Mouse (Mus musculus) forebrain, embryonic 15.5 days (tissue): ENCODE data around the gene Zfp36l1. TPM values are rescaled to one million over a fixed set of nuclear protein-coding genes. Genes with fewer than 3 reads are reported as not detected.
A peak's percentile ranks its signal among the peaks of the same experiment; 100 is the strongest.

Source experiments
- ATAC-seq: fragments of 200-750 bp; cut with Nextera tagmentation; replicated peaks from 2 replicates; pipeline ENCODE4 v1.8.0; 2017; ENCODE audit warnings: mild to moderate bottlenecking, moderate TSS enrichment, moderate library complexity
- H3K27ac ChIP-seq: fragments of 300-500 bp; sonication (generic); replicated peaks from 2 replicates; pipeline ENCODE4 v1.5.1; 2015; ENCODE audit warnings: mild to moderate bottlenecking, inconsistent platforms
- H3K27me3 ChIP-seq: fragments of 300-500 bp; sonication (generic); 2 replicates; pipeline ENCODE4 v1.6.1; 2015; ENCODE audit warnings: inconsistent platforms
- H3K36me3 ChIP-seq: fragments of 300-500 bp; sonication (generic); 2 replicates; pipeline ENCODE4 v1.6.1; 2015; ENCODE audit warnings: mild to moderate bottlenecking, inconsistent platforms
- H3K4me1 ChIP-seq: fragments of 300-500 bp; sonication (generic); 2 replicates; pipeline ENCODE4 v1.6.1; 2015; ENCODE audit warnings: inconsistent platforms
- H3K4me2 ChIP-seq: fragments of 300-500 bp; sonication (generic); replicated peaks from 2 replicates; pipeline ENCODE4 v1.6.1; 2015; ENCODE audit warnings: mild to moderate bottlenecking, inconsistent platforms
- H3K4me3 ChIP-seq: fragments of 300-500 bp; sonication (generic); 2 replicates; pipeline ENCODE4 v1.5.1; 2015; ENCODE audit warnings: mild to moderate bottlenecking, inconsistent platforms
- H3K9ac ChIP-seq: fragments of 300-500 bp; sonication (generic); replicated peaks from 2 replicates; pipeline ENCODE4 v1.6.1; 2015; ENCODE audit warnings: mild to moderate bottlenecking, inconsistent platforms
- H3K9me3 ChIP-seq: fragments of 300-500 bp; sonication (generic); 2 replicates; pipeline ENCODE4 v1.6.1; 2016; ENCODE audit warnings: inconsistent platforms
- WGBS: fragments of 180-500 bp; shearing (Covaris S2); methylation state at CpG from one replicate; pipeline ENCODE4 v1.1.7; 2015; ENCODE audit warnings: mixed read lengths; 5-methylcytosine and 5-hydroxymethylcytosine counted together
- polyA plus RNA-seq: library from polyadenylated mRNA; unstranded; fragments of >200 nt; fragmentation: Nextera tagmentation; extraction: Ambion mirVana; gene quantifications from 2 replicates; pipeline ENCODE4 v1.2.1, GENCODE M21; 2015

Gene Zfp36l1
- polyA plus RNA-seq, 1 experiment from 2014 or later: 28.2 TPM

- 35% methylated on average over 9 of the region's 9 CpGs for WGBS
- Histone ChIP-seq H3K27ac (peak overlapping the region; percentile 46; the same call in 1 of the 2 replicates), H3K9me3 (no peaks in the 10 kb centered on the region), H3K9ac (no peak overlapping the region), H3K4me1 (peaks cover 44% of the 10 kb centered on the region), H3K4me2 (no peak overlapping the region), H3K4me3 (no peak overlapping the region), H3K36me3 (no peaks in the 10 kb centered on the region), H3K27me3 (no peaks in the 10 kb centered on the region)
- no peak for ATAC-seq
Observed at GRCm38 (mm10) chr12:80060338-80060737, 52.5 kb downstream of the Zfp36l1 start.

- no peaks in the 10 kb centered on the region for H3K9me3 ChIP-seq
- no peak overlapping the region for H3K9ac ChIP-seq
- peaks cover 42% of the 10 kb centered on the region for H3K4me1 ChIP-seq
- no peak for ATAC-seq
- H3K27ac ChIP-seq: peak overlapping the region; percentile 46; the same call in 1 of the 2 replicates
- no peak overlapping the region for H3K4me3 ChIP-seq
- no peaks in the 10 kb centered on the region for H3K27me3 ChIP-seq
- H3K36me3 ChIP-seq: no peaks in the 10 kb centered on the region
- WGBS: 61% methylated on average over 5 of the region's 5 CpGs
- no peak overlapping the region for H3K4me2 ChIP-seq
Observed at GRCm38 (mm10) chr12:80059773-80060328, 53.0 kb downstream of the Zfp36l1 start.

Other genes starting within 250 kb of the Zfp36l1 start
- gene Actn1, start 147.4 kb upstream of the Zfp36l1 start, polyA plus RNA-seq: 8.8 and 8.9 TPM in 2 replicates